Mouse (Mus musculus) forebrain, embryonic 14.5 days (tissue): ENCODE data around the gene Rapgef4. TPM values are rescaled to one million over a fixed set of nuclear protein-coding genes. Genes with fewer than 3 reads are reported as not detected.

Experiments
- ATAC-seq: fragments of 200-750 bp; cut with Nextera tagmentation; 2 replicates; pipeline ENCODE4 v1.8.0; 2017; ENCODE audit warnings: mild to moderate bottlenecking, moderate library complexity
- DNase-seq: peaks from one replicate; pipeline ENCODE4 v3.0.0-alpha.2; 2015; ENCODE audit warnings: low spot score
- H3K27ac ChIP-seq: fragments of 300-500 bp; sonication (generic); 2 replicates; pipeline ENCODE4 v1.5.1; 2014; ENCODE audit warnings: low read depth, mild to moderate bottlenecking, control low read depth, low read length, moderate library complexity
- H3K27me3 ChIP-seq: fragments of 300-500 bp; sonication (generic); replicated peaks from 2 replicates; pipeline ENCODE4 v1.6.1; 2014; ENCODE audit warnings: low read length, control low read depth, mixed read lengths; ENCODE audit not compliant: control insufficient read depth, insufficient read depth
- H3K36me3 ChIP-seq: fragments of 300-500 bp; sonication (generic); 2 replicates; pipeline ENCODE4 v1.6.1; 2014; ENCODE audit warnings: low read length, control low read depth; ENCODE audit not compliant: control insufficient read depth, insufficient read depth
- H3K4me1 ChIP-seq: fragments of 300-500 bp; sonication (generic); 2 replicates; pipeline ENCODE4 v1.6.1; 2014; ENCODE audit warnings: antibody characterized with exemption, low read length, control low read depth; ENCODE audit not compliant: control insufficient read depth, insufficient read depth
- H3K4me2 ChIP-seq: fragments of 300-500 bp; sonication (generic); 2 replicates; pipeline ENCODE4 v1.6.1; 2014; ENCODE audit warnings: mild to moderate bottlenecking, control low read depth, low read length
- H3K4me3 ChIP-seq: fragments of 300-500 bp; sonication (generic); 2 replicates; pipeline ENCODE4 v1.5.1; 2014; ENCODE audit warnings: low read depth, low read length, control low read depth
- H3K9ac ChIP-seq: fragments of 300-500 bp; sonication (generic); 2 replicates; pipeline ENCODE4 v1.6.1; 2014; ENCODE audit warnings: mild to moderate bottlenecking, low read length, control low read depth, moderate library complexity
- H3K9me3 ChIP-seq: fragments of 300-500 bp; sonication (generic); replicated peaks from 2 replicates; pipeline ENCODE4 v1.6.1; 2016; ENCODE audit warnings: low read length, control low read depth, mixed read lengths; ENCODE audit not compliant: control insufficient read depth
- whole genome bisulfite sequencing: fragments of 180-500 bp; shearing (Covaris S2); extraction: QIAGEN DNeasy Blood & Tissue Kit; methylation state at CpG from one replicate; pipeline ENCODE4 v1.1.7; 2014; 5-methylcytosine and 5-hydroxymethylcytosine counted together
- polyA plus RNA-seq: library from polyadenylated mRNA; unstranded; fragments of >200 nt; fragmentation: Nextera tagmentation; extraction: Ambion mirVana; gene quantifications from 2 replicates; pipeline ENCODE4 v1.2.1, GENCODE M21; 2014

Gene Rapgef4
- polyA plus RNA-seq, 1 experiment from 2014 or later = 6.2 TPM

- ATAC-seq (no peak), DNase-seq (no peak)
- H3K36me3 ChIP-seq = no peaks in the 10 kb centered on the region
- H3K4me3 ChIP-seq = no peak overlapping the region
- no peak overlapping the region for H3K4me2 ChIP-seq
- WGBS = 91% methylated on average over 11 of the region's 11 CpGs
- no peaks in the 10 kb centered on the region for H3K27me3 ChIP-seq
- H3K4me1 ChIP-seq = 0 out of 2 replicates have a peak, but pooled peaks cover 4% of the 10 kb centered on the region
- no peak overlapping the region for H3K9ac ChIP-seq
- H3K9me3 ChIP-seq = no peaks in the 10 kb centered on the region
- H3K27ac ChIP-seq = no peak overlapping the region
Observed at GRCm38 (mm10) chr2:72088886-72089285, 107.8 kb downstream of the Rapgef4 start.

- no peak overlapping the region for H3K4me3 ChIP-seq
- H3K9me3 ChIP-seq = no peaks in the 10 kb centered on the region
- H3K4me2 ChIP-seq = no peak overlapping the region
- no peak overlapping the region for H3K27ac ChIP-seq
- no peaks in the 10 kb centered on the region for H3K36me3 ChIP-seq
- no peak for ATAC-seq
- peaks cover 8% of the 10 kb centered on the region; the same call in 1 of the 2 replicates for H3K4me1 ChIP-seq
- WGBS = 95% methylated on average over 2 of the region's 2 CpGs
- H3K9ac ChIP-seq = no peak overlapping the region
- H3K27me3 ChIP-seq = no peaks in the 10 kb centered on the region
- DNase-seq = no peak
Observed at GRCm38 (mm10) chr2:72090061-72090460, 109.0 kb downstream of the Rapgef4 start.

GRCm38 (mm10) chr2:72092046-72092445 lies 111.0 kb downstream of the Rapgef4 start:
- 30% methylated on average over 3 of the region's 3 CpGs for WGBS
- ATAC-seq = no peak
- no peaks in the 10 kb centered on the region for H3K36me3 ChIP-seq

GRCm38 (mm10) chr2:72093402-72094037 lies 112.5 kb downstream of the Rapgef4 start:
- 70% methylated on average over 20 of the region's 20 CpGs for WGBS
- Histone ChIP-seq H3K27ac (0 out of 2 replicates have a peak overlapping the region, but pooled peaks have one; percentile 41), H3K9me3 (no peaks in the 10 kb centered on the region), H3K36me3 (no peaks in the 10 kb centered on the region), H3K4me3 (no peak overlapping the region), H3K27me3 (no peaks in the 10 kb centered on the region), H3K4me1 (peaks cover 8% of the 10 kb centered on the region; the same call in 1 of the 2 replicates), H3K4me2 (no peak overlapping the region), H3K9ac (no peak overlapping the region)
- ATAC-seq = no peak
- no peak for DNase-seq

More at GRCm38 (mm10) chr2:72092046-72092445, 111.0 kb downstream of the Rapgef4 start:
- H3K27me3 ChIP-seq = no peaks in the 10 kb centered on the region
- no peak for DNase-seq
- peaks cover 8% of the 10 kb centered on the region; the same call in 1 of the 2 replicates for H3K4me1 ChIP-seq
- no peak overlapping the region for H3K27ac ChIP-seq
- no peak overlapping the region for H3K4me2 ChIP-seq
- H3K4me3 ChIP-seq = no peak overlapping the region
- H3K9me3 ChIP-seq = no peaks in the 10 kb centered on the region
- H3K9ac ChIP-seq = no peak overlapping the region

GRCm38 (mm10) chr2:72094038-72094437 lies 113.0 kb downstream of the Rapgef4 start:
- 83% methylated on average over 8 of the region's 8 CpGs for WGBS
- no peaks in the 10 kb centered on the region for H3K27me3 ChIP-seq
- H3K27ac ChIP-seq = no peak overlapping the region
- no peak for DNase-seq
- H3K9me3 ChIP-seq = no peaks in the 10 kb centered on the region
- H3K4me3 ChIP-seq = no peak overlapping the region
- ATAC-seq = no peak
- no peaks in the 10 kb centered on the region for H3K36me3 ChIP-seq
- no peak overlapping the region for H3K9ac ChIP-seq
- no peak overlapping the region for H3K4me2 ChIP-seq
- H3K4me1 ChIP-seq = peaks cover 8% of the 10 kb centered on the region; the same call in 1 of the 2 replicates

GRCm38 (mm10) chr2:72094446-72094845 lies 113.4 kb downstream of the Rapgef4 start:
- WGBS = 56% methylated on average over 7 of the region's 7 CpGs
- Histone ChIP-seq H3K9ac (no peak overlapping the region), H3K9me3 (no peaks in the 10 kb centered on the region), H3K4me1 (peaks cover 8% of the 10 kb centered on the region; the same call in 1 of the 2 replicates), H3K4me2 (no peak overlapping the region), H3K27ac (no peak overlapping the region), H3K4me3 (no peak overlapping the region), H3K27me3 (no peaks in the 10 kb centered on the region), H3K36me3 (no peaks in the 10 kb centered on the region)
- ATAC-seq (no peak), DNase-seq (peak; percentile 51)

- no peak overlapping the region for H3K4me3 ChIP-seq
- no peak overlapping the region for H3K27ac ChIP-seq
- H3K4me2 ChIP-seq = no peak overlapping the region
- peaks cover 8% of the 10 kb centered on the region; the same call in 1 of the 2 replicates for H3K4me1 ChIP-seq
- no peaks in the 10 kb centered on the region for H3K36me3 ChIP-seq
- H3K9ac ChIP-seq = no peak overlapping the region
- no peaks in the 10 kb centered on the region for H3K9me3 ChIP-seq
- H3K27me3 ChIP-seq = no peaks in the 10 kb centered on the region
- ATAC-seq = no peak
- DNase-seq = no peak
- 64% methylated on average over 6 of the region's 6 CpGs for WGBS
Observed at GRCm38 (mm10) chr2:72095002-72095401, 114.0 kb downstream of the Rapgef4 start.

- 29% methylated on average over 3 of the region's 3 CpGs for WGBS
- Histone ChIP-seq H3K4me3 (no peak overlapping the region), H3K9ac (no peak overlapping the region), H3K9me3 (no peaks in the 10 kb centered on the region), H3K4me1 (peaks cover 8% of the 10 kb centered on the region; the same call in 1 of the 2 replicates), H3K4me2 (no peak overlapping the region), H3K27me3 (no peaks in the 10 kb centered on the region), H3K27ac (no peak overlapping the region), H3K36me3 (no peaks in the 10 kb centered on the region)
- DNase-seq (peak; percentile 67), ATAC-seq (no peak)
Observed at GRCm38 (mm10) chr2:72096345-72096744, 115.3 kb downstream of the Rapgef4 start.

GRCm38 (mm10) chr2:72098366-72098765 lies 117.3 kb downstream of the Rapgef4 start:
- Histone ChIP-seq H3K36me3 (no peaks in the 10 kb centered on the region), H3K27ac (no peak overlapping the region), H3K9ac (no peak overlapping the region), H3K9me3 (no peaks in the 10 kb centered on the region), H3K4me2 (no peak overlapping the region), H3K4me3 (no peak overlapping the region), H3K4me1 (peaks cover 5% of the 10 kb centered on the region; the same call in 1 of the 2 replicates), H3K27me3 (no peaks in the 10 kb centered on the region)
- 92% methylated on average over 8 of the region's 8 CpGs for WGBS
- no peak for DNase-seq
- ATAC-seq = no peak
